Mouse (Mus musculus) liver, embryonic 14.5 days (tissue): ENCODE data around the gene Slc22a20. TPM values are rescaled to one million over a fixed set of nuclear protein-coding genes. Genes with fewer than 3 reads are reported as not detected.

Experiments
- ATAC-seq: fragments of 200-750 bp; cut with Nextera tagmentation; 2 replicates; pipeline ENCODE4 v1.8.0; 2017; ENCODE audit warnings: moderate number of reproducible peaks, mild to moderate bottlenecking, moderate library complexity; ENCODE audit not compliant: insufficient read depth
- DNase-seq, 3 experiments: peaks; one replicate each; pipeline ENCODE4 v3.0.0-alpha.2; 2012 to 2013; ENCODE audit warnings: low read depth in 3 of 3, low spot score in 3 of 3
- H3K27ac ChIP-seq: fragments of 300-500 bp; sonication (generic); 2 replicates; pipeline ENCODE4 v1.5.1; 2014; ENCODE audit warnings: moderate library complexity, mild to moderate bottlenecking, control low read depth, inconsistent platforms
- H3K27me3 ChIP-seq: fragments of 300-500 bp; sonication (generic); 2 replicates; pipeline ENCODE4 v1.6.1; 2014; ENCODE audit warnings: mild to moderate bottlenecking, low read length, moderate library complexity; ENCODE audit not compliant: control insufficient read depth, insufficient read depth
- H3K36me3 ChIP-seq: fragments of 300-500 bp; sonication (generic); replicated peaks from 2 replicates; pipeline ENCODE4 v1.6.1; 2014; ENCODE audit warnings: low read depth; ENCODE audit not compliant: control insufficient read depth, insufficient read depth
- H3K4me1 ChIP-seq, 2 experiments: fragments of 200-500 bp in 1 of 2; fragments of 300-500 bp in 1 of 2; sonication (generic) in 1 of 2; replicated peaks; 2 replicates each; pipeline ENCODE4 v1.6.1; 2012 to 2014; ENCODE audit warnings: antibody characterized with exemption in 1 of 2, inconsistent platforms in 1 of 2, low read length in 1 of 2; ENCODE audit not compliant: control insufficient read depth in 2 of 2, insufficient read depth in 2 of 2
- H3K4me2 ChIP-seq: fragments of 300-500 bp; sonication (generic); 2 replicates; pipeline ENCODE4 v1.6.1; 2014; ENCODE audit warnings: low read depth, mild to moderate bottlenecking, control low read depth, moderate library complexity
- H3K4me3 ChIP-seq, 2 experiments: fragments of 200-500 bp in 1 of 2; fragments of 300-500 bp in 1 of 2; sonication (generic) in 1 of 2; 2 replicates each; pipeline ENCODE4 v1.5.1; 2012 to 2014; ENCODE audit warnings: low read depth in 2 of 2, low read length in 2 of 2, mild to moderate bottlenecking in 2 of 2, control low read depth in 1 of 2, inconsistent platforms in 1 of 2, moderate library complexity in 1 of 2; ENCODE audit not compliant: insufficient read depth in 1 of 2
- H3K9ac ChIP-seq: fragments of 300-500 bp; sonication (generic); replicated peaks from 2 replicates; pipeline ENCODE4 v1.6.1; 2014; ENCODE audit warnings: mild to moderate bottlenecking, control low read depth, moderate library complexity
- H3K9me3 ChIP-seq: fragments of 300-500 bp; sonication (generic); 2 replicates; pipeline ENCODE4 v1.6.1; 2016; ENCODE audit warnings: low read length, mixed read lengths; ENCODE audit not compliant: control insufficient read depth
- CTCF ChIP-seq: IDR thresholded peaks from 2 replicates; pipeline ENCODE4 v1.5.1; 2016; ENCODE audit warnings: antibody characterized with exemption, low read depth, control low read depth
- EP300 ChIP-seq: IDR thresholded peaks from 2 replicates; pipeline ENCODE4 v1.6.1; 2016; ENCODE audit warnings: antibody characterized with exemption, low read depth
- WGBS: fragments of 180-500 bp; shearing (Covaris S2); extraction: QIAGEN DNeasy Blood & Tissue Kit; methylation state at CpG from one replicate; pipeline ENCODE4 v1.1.7; 2014; ENCODE audit not compliant: insufficient replicate concordance; 5-methylcytosine and 5-hydroxymethylcytosine counted together
- polyA plus RNA-seq, 2 experiments: library from polyadenylated mRNA; depleted of rRNA in 1 of 2; stranded (reverse) in 1 of 2; unstranded in 1 of 2; fragments of >200 nt; fragmentation: Nextera tagmentation in 1 of 2; extraction: Ambion mirVana in 1 of 2; gene quantifications; 2 replicates each; pipeline versions ENCODE4 v1.2.1 to v1.2.3; 2012 to 2014

Gene Slc22a20
- polyA plus RNA-seq, 2 experiments: 0.08 TPM; not detected in 1

- 12% methylated on average over 10 of the region's 10 CpGs for WGBS
- Histone ChIP-seq H3K4me3 (peak overlapping the region in 1 of 2 experiments; percentile 38; a peak in 2 of 4 replicates), H3K27me3 (no peaks in the 10 kb centered on the region), H3K27ac (peak overlapping the region; percentile 94), H3K4me2 (peak overlapping the region; percentile 79), H3K36me3 (no peaks in the 10 kb centered on the region; the same call in 1 of the 2 replicates), H3K9ac (peak overlapping the region; percentile 66), H3K9me3 (no peaks in the 10 kb centered on the region), H3K4me1 (peaks cover 42 to 50% of the 10 kb centered on the region in 2 experiments)
- peak; percentile 83 for ATAC-seq
- peak; percentile 75 to 83 (median 80) for DNase-seq
- no peak for TF ChIP-seq CTCF
- peak; percentile 94 for TF ChIP-seq EP300
Observed at GRCm38 (mm10) chr19:5967664-5968063, 18.3 kb downstream of the Slc22a20 start.

- no peaks in the 10 kb centered on the region for H3K9me3 ChIP-seq
- peak; percentile 48; the same call in 1 of the 2 replicates for TF ChIP-seq EP300
- no peak for TF ChIP-seq CTCF
- peak overlapping the region; percentile 79 for H3K4me2 ChIP-seq
- H3K4me1 ChIP-seq: peaks cover 46 to 54% of the 10 kb centered on the region in 2 experiments
- H3K4me3 ChIP-seq: peak overlapping the region; percentile 36 to 38; a peak in 3 of 4 replicates
- H3K27ac ChIP-seq: peak overlapping the region; percentile 94
- peak; percentile 64 for ATAC-seq
- DNase-seq: peak; percentile 73 to 79 (median 75)
- H3K9ac ChIP-seq: peak overlapping the region; percentile 66
- H3K36me3 ChIP-seq: peaks cover 1% of the 10 kb centered on the region
- H3K27me3 ChIP-seq: no peaks in the 10 kb centered on the region
- 17% methylated on average over 6 of the region's 6 CpGs for WGBS
Observed at GRCm38 (mm10) chr19:5966786-5967185, 19.2 kb downstream of the Slc22a20 start.

DNA sequence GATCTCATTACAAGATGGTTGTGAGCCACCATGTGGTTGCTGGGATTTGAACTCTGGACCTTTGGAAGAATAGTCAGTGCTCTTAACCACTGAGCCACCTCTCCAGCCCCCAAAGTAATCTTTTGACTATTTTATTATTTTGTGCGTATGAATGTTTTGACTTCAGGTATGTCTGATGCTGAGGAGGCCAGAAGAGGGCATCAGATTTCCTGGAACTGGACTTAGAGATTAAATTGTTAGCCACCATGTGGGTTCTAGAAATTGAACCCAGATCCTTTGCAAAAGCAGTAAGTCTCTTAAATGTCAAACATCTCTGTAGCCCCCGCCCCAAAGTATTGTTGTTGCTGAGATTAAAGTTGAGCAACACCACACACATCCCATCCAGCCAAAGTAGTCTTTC is 20.0 kb downstream of the Slc22a20 start:
- ATAC-seq (no peak), DNase-seq (no peak)
- Histone ChIP-seq H3K27me3 (no peaks in the 10 kb centered on the region), H3K36me3 (peaks cover 9% of the 10 kb centered on the region), H3K4me2 (no peak overlapping the region; the same call in 1 of the 2 replicates), H3K27ac (peak overlapping the region; percentile 94), H3K9me3 (no peaks in the 10 kb centered on the region), H3K9ac (peak overlapping the region; percentile 66), H3K4me3 (no peak overlapping the region), H3K4me1 (peaks cover 46 to 54% of the 10 kb centered on the region in 2 experiments)
- no peak for TF ChIP-seq EP300
- TF ChIP-seq CTCF: no peak
- WGBS: 73% methylated on average over 2 of the region's 2 CpGs

- DNase-seq (peak; percentile 76 to 81 (median 79)), ATAC-seq (no peak)
- TF ChIP-seq CTCF: peak; percentile 97
- peak; percentile 17; the same call in 1 of the 2 replicates for TF ChIP-seq EP300
- H3K9ac ChIP-seq: no peak overlapping the region; the same call in 1 of the 2 replicates
- H3K27ac ChIP-seq: peak overlapping the region; percentile 94
- peaks cover 13% of the 10 kb centered on the region for H3K36me3 ChIP-seq
- H3K27me3 ChIP-seq: no peaks in the 10 kb centered on the region
- no peak overlapping the region for H3K4me3 ChIP-seq
- H3K9me3 ChIP-seq: no peaks in the 10 kb centered on the region
- H3K4me1 ChIP-seq: peaks cover 46 to 54% of the 10 kb centered on the region in 2 experiments
- H3K4me2 ChIP-seq: peak overlapping the region; percentile 99
- 4% methylated on average over 4 of the region's 4 CpGs for WGBS
Observed at GRCm38 (mm10) chr19:5965280-5965679, 20.7 kb downstream of the Slc22a20 start.

- Histone ChIP-seq H3K4me3 (peak overlapping the region; percentile 96 to 97), H3K9me3 (no peaks in the 10 kb centered on the region), H3K4me1 (peaks cover 46 to 49% of the 10 kb centered on the region in 2 experiments), H3K36me3 (peaks cover 17% of the 10 kb centered on the region), H3K27me3 (no peaks in the 10 kb centered on the region), H3K9ac (peak overlapping the region; percentile 91), H3K4me2 (peak overlapping the region; percentile 99), H3K27ac (peak overlapping the region; percentile 83)
- ATAC-seq: no peak
- DNase-seq: no peak
- TF ChIP-seq CTCF (no peak), EP300 (no peak)
- whole genome bisulfite sequencing: 71% methylated on average over 2 of the region's 2 CpGs
Observed at GRCm38 (mm10) chr19:5964804-5965203, 21.1 kb downstream of the Slc22a20 start.
